In the genomic region with DNA sequence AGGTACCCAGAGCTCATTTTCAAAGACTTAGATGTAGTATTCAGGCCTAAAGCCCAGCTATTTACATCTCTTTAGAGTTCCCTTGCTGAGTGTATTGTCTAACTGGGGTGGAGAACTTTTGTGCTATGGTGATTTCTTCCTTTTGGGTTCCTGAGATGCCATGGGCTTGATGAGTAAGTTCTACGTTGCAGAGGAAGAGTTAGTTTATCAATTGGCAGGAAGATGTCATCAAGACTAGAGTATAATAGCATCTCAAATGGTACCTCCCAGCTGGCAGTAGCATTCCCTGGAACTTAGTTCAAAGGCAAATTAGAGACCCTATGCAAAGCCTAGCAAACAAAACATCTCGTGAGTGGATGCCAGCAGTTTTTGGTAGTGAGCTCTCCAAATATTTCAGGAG, we compare ENCODE assay signal across 32 mouse cellular contexts. TPM values are rescaled to one million over a fixed set of nuclear protein-coding genes. Genes with fewer than 3 reads are reported as not detected.
A peak's percentile ranks its signal among the peaks of the same experiment; 100 is the strongest.
DNase-seq lines count a peak whose midpoint lies in the region; ATAC-seq lines count a peak whose summit lies in the region.
"Had no signal": no experiment of that assay in that cellular context is flagged by ENCODE, and none has a peak within 500 bp of the region (broad histone marks: within the 10 kb centered on the region; RNA-seq: fewer than 3 reads in every experiment).

No protein-coding gene starts in this region.

- H3K27ac ChIP-seq in hindbrain, embryonic 13.5 days, result no peak overlapping the region
- H3K27ac ChIP-seq: embryonic facial prominence, embryonic 13.5 days; embryonic facial prominence, embryonic 15.5 days; forebrain, embryonic 10.5 days; forebrain, embryonic 12.5 days had no signal

- 48% methylated on average over 2 of the region's 2 CpGs for WGBS in hindbrain, embryonic 13.5 days

- H3K9me3 ChIP-seq in hindbrain, embryonic 13.5 days, result no peaks in the 10 kb centered on the region
- H3K9me3 ChIP-seq: embryonic facial prominence, embryonic 13.5 days; embryonic facial prominence, embryonic 15.5 days; forebrain, embryonic 10.5 days; forebrain, embryonic 12.5 days; G1E had no signal

- H3K36me3 ChIP-seq in hindbrain, embryonic 13.5 days, result no peaks in the 10 kb centered on the region
- H3K36me3 ChIP-seq: embryonic facial prominence, embryonic 13.5 days; embryonic facial prominence, embryonic 15.5 days; forebrain, embryonic 10.5 days; forebrain, embryonic 12.5 days; G1E had no signal

- intact Hi-C loops in heart, postnatal 14 days (cut with DNase I), result no loop called here

- no peak overlapping the region for H3K4me3 ChIP-seq in hindbrain, embryonic 13.5 days
- H3K4me3 ChIP-seq: embryonic facial prominence, embryonic 13.5 days; embryonic facial prominence, embryonic 15.5 days; erythroblast, embryonic 14.5 days; forebrain, embryonic 10.5 days; forebrain, embryonic 12.5 days had no signal

- peak; percentile 34 for DNase-seq in heart, adult 11 months
- no peak for DNase-seq in heart, postnatal 14 days
- peak; percentile 17 for DNase-seq in lung, postnatal 36 days
- no peak for DNase-seq in lung, postnatal 10 days
- DNase-seq in R1 (ENCODE audit: low read depth, low spot score), result peak; percentile 54
- DNase-seq in cerebellum, adult 11-12 months, result no peak
- DNase-seq: adrenal gland, adult 8-10 months; adrenal gland, postnatal 14 days; adrenal gland, postnatal 36 days; B cell, adult 2 months; cerebellum, adult 18-20 months; cerebellum, adult 8-10 months; cerebellum, adult 9-11 months; cerebellum, postnatal 14 days; cerebellum, postnatal 36 days; embryo, embryonic 11 days had no signal

- H3K4me1 ChIP-seq in hindbrain, embryonic 13.5 days (replicated peaks), result no peaks in the 10 kb centered on the region
- H3K4me1 ChIP-seq: embryonic facial prominence, embryonic 13.5 days; embryonic facial prominence, embryonic 15.5 days; forebrain, embryonic 10.5 days; forebrain, embryonic 12.5 days had no signal

- H3K4me2 ChIP-seq in hindbrain, embryonic 13.5 days, result no peak overlapping the region
- H3K4me2 ChIP-seq: embryonic facial prominence, embryonic 13.5 days; embryonic facial prominence, embryonic 15.5 days; forebrain, embryonic 12.5 days had no signal

- no peak overlapping the region for H3K9ac ChIP-seq in hindbrain, embryonic 13.5 days
- H3K9ac ChIP-seq: embryonic facial prominence, embryonic 13.5 days; embryonic facial prominence, embryonic 15.5 days; forebrain, embryonic 12.5 days had no signal

- H3K27me3 ChIP-seq in hindbrain, embryonic 13.5 days, result no peaks in the 10 kb centered on the region
- H3K27me3 ChIP-seq: CH12.LX; embryonic facial prominence, embryonic 13.5 days; embryonic facial prominence, embryonic 15.5 days; forebrain, embryonic 12.5 days; Patski had no signal

- ATAC-seq in hindbrain, embryonic 13.5 days (ENCODE audit: low FRiP score), result no peak
- ATAC-seq: activated CD4-positive, CD25-positive, alpha-beta regulatory T cell, adult 4 months; CD4-positive, CD25-positive, alpha-beta regulatory T cell, adult 4 months; forebrain, embryonic 14.5 days; forebrain, embryonic 16.5 days; Patski had no signal

RNA-seq across cellular contexts. Expression of a gene that starts 2.7 kb away (rescaled TPM):
- total RNA-seq in heart, postnatal 14 days (2021), result not detected
- not detected in 2 replicates for polyA plus RNA-seq in hindbrain, embryonic 13.5 days (2015; fragmentation: Nextera tagmentation; extraction: Ambion mirVana)
- total RNA-seq: adrenal gland, adult 18-20 months; adrenal gland, adult 8-10 months; adrenal gland, postnatal 14 days; adrenal gland, postnatal 36 days; common myeloid progenitor, adult 5-6 weeks had no signal
- polyA plus RNA-seq: activated CD4-positive, CD25-positive, alpha-beta regulatory T cell, adult 4 months; CD4-positive, CD25-positive, alpha-beta regulatory T cell, adult 4 months; embryonic facial prominence, embryonic 11.5 days; embryonic facial prominence, embryonic 13.5 days; embryonic facial prominence, embryonic 15.5 days; erythroblast, embryonic 14.5 days; forebrain, embryonic 10.5 days; forebrain, embryonic 12.5 days; forebrain, embryonic 14.5 days; forebrain, embryonic 16.5 days; G1E; Patski had no signal

RNA-seq across cellular contexts. Expression of a gene that starts 19.1 kb away (rescaled TPM):
- not detected for total RNA-seq in heart, postnatal 14 days (2021)
- polyA plus RNA-seq in hindbrain, embryonic 13.5 days (2015; fragmentation: Nextera tagmentation; extraction: Ambion mirVana), result not detected in 2 replicates
- total RNA-seq: adrenal gland, adult 18-20 months; adrenal gland, adult 8-10 months; adrenal gland, postnatal 14 days; adrenal gland, postnatal 36 days; CH12.LX; common myeloid progenitor, adult 5-6 weeks had no signal
- polyA plus RNA-seq: activated CD4-positive, CD25-positive, alpha-beta regulatory T cell, adult 4 months; CD4-positive, CD25-positive, alpha-beta regulatory T cell, adult 4 months; embryonic facial prominence, embryonic 11.5 days; embryonic facial prominence, embryonic 13.5 days; embryonic facial prominence, embryonic 15.5 days; erythroblast, embryonic 14.5 days; forebrain, embryonic 10.5 days; forebrain, embryonic 12.5 days; forebrain, embryonic 14.5 days; forebrain, embryonic 16.5 days; G1E; Patski had no signal

RNA-seq across cellular contexts. Expression of a gene that starts 34.2 kb away (rescaled TPM):
- total RNA-seq in heart, postnatal 14 days (2021), result 10 to 100 TPM; 29.3 to 30.6 TPM
- polyA plus RNA-seq in hindbrain, embryonic 13.5 days (2015; fragmentation: Nextera tagmentation; extraction: Ambion mirVana), result 10.6 and 10.8 TPM in 2 replicates

Comparison
In these comparisons a context has a peak if more than half of its experiments do, and no peak if none do; other contexts are left out.
1. DNase-seq: peak in heart, adult 11 months (single experiment), lung, postnatal 36 days (single experiment) and R1 (single experiment); none in heart, postnatal 14 days (0 of 2), lung, postnatal 10 days (single experiment) and cerebellum, adult 11-12 months (single experiment).